Mouse (Mus musculus) ES-Bruce4 (cell line): Measurements from ENCODE around the gene Cobll1.

ENCODE experiments used
- CTCF ChIP-seq: IDR thresholded peaks from one replicate; pipeline ENCODE4 v1.8.1; 2011; ENCODE audit warnings: low read depth, low read length
- POLR2A ChIP-seq: IDR thresholded peaks from one replicate; pipeline ENCODE4 v1.8.1; 2011; ENCODE audit warnings: low read length; ENCODE audit not compliant: insufficient read depth

DNA sequence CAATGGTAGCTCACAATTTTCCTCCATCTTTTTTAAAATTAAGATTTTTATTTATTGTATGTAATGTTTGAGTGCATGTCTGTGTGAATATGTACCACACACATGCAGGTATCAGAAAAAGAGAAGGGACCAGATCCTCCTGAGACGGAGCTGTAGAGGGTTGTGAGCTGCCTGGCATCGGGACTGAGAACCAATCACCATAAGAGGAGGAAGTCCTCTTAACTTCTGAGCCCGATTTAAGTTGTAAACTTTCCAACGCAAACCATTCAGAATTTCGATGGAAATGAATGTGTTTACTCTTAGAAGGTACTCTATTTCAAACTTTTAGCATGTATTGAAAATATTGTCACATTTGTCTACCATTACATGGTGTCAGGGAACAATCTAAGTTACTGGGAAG, 68.9 kb downstream of the Cobll1 start:
- no peak for TF ChIP-seq POLR2A
- no peak for TF ChIP-seq CTCF
